Mouse (Mus musculus): ENCODE data around the gene Cela1. TPM values are rescaled to one million over a fixed set of nuclear protein-coding genes. Genes with fewer than 3 reads are reported as not detected.

The Cela1 gene
- polyA plus RNA-seq, 1 experiment from 2014 or later: 6.2 TPM

DNA sequence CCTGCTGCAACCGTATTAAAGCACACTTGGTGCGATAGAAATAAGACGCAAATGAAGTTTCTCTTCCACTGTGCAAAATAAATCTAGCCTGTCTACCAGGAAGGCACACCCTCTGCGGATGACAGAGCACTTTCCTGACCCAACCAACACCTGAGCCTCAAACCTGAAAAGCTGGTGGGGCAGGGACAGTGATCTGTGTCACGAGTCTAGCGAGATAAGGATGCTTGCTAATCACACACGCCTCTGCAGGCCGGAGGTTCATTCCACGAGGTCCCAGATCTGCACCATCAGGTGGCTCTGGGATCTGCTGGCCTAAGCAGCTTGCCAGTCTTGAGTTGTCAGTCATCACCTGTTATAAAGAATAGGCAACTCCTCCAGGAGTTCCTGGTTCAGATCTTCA is 36.1 kb downstream of the Cela1 start:
- no peak for ATAC-seq (ENCODE audit: insufficient number of reproducible peaks, insufficient read depth, low FRiP score, low read depth)
- H3K4me2 ChIP-seq (replicated peaks; ENCODE audit: low read depth, low read length): no peak overlapping the region

DNA sequence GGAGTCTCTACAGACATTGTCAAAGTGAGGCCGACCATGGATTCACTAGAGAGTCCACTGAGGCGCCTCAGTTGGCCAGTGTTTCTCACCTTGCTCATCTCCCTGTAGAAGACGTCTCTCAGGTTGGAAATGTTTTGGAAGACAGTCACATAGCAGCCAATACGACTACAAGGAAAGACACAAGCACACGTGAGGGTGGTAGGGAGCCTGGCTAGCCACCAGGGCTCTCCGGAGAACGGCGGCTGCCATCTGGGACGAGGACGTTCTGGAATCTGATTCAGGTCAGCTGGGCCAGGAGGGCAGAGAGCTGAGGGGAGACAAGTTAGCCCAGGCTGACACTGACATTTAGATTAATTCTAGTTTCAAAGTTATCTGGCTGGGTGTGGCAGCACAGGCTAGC is 37.6 kb downstream of the Cela1 start:
- 82% methylated on average over 10 of the region's 10 CpGs for WGBS
- H3K4me1 ChIP-seq (ENCODE audit: control insufficient read depth, insufficient read depth, low read length): no peaks in the 10 kb centered on the region
- no peak overlapping the region for H3K4me2 ChIP-seq (replicated peaks; ENCODE audit: low read depth, low read length)
- no peaks in the 10 kb centered on the region for H3K9me3 ChIP-seq (ENCODE audit: control insufficient read depth, low read depth, low read length)
- H3K27me3 ChIP-seq (ENCODE audit: control insufficient read depth, insufficient read depth, low read length): no peaks in the 10 kb centered on the region
- no peak overlapping the region for H3K4me3 ChIP-seq (ENCODE audit: low read depth, low read length)
- no peaks in the 10 kb centered on the region for H3K36me3 ChIP-seq (ENCODE audit: control insufficient read depth, insufficient read depth, low read length)
- ATAC-seq (ENCODE audit: insufficient number of reproducible peaks, insufficient read depth, low FRiP score, low read depth): no peak
- no peak overlapping the region for H3K9ac ChIP-seq (replicated peaks; ENCODE audit: low read depth, low read length)
- no peak overlapping the region for H3K27ac ChIP-seq (ENCODE audit: low read length)

More for the DNA sequence above, 36.1 kb downstream of the Cela1 start:
- Histone ChIP-seq H3K9ac (replicated peaks; ENCODE audit: low read depth, low read length) (no peak overlapping the region), H3K9me3 (ENCODE audit: control insufficient read depth, low read depth, low read length) (no peaks in the 10 kb centered on the region), H3K36me3 (ENCODE audit: control insufficient read depth, insufficient read depth, low read length) (no peaks in the 10 kb centered on the region), H3K4me3 (ENCODE audit: low read depth, low read length) (no peak overlapping the region), H3K27me3 (ENCODE audit: control insufficient read depth, insufficient read depth, low read length) (no peaks in the 10 kb centered on the region), H3K27ac (ENCODE audit: low read length) (no peak overlapping the region), H3K4me1 (ENCODE audit: control insufficient read depth, insufficient read depth, low read length) (no peaks in the 10 kb centered on the region)
- 67% methylated on average over 9 of the region's 9 CpGs for WGBS

DNA sequence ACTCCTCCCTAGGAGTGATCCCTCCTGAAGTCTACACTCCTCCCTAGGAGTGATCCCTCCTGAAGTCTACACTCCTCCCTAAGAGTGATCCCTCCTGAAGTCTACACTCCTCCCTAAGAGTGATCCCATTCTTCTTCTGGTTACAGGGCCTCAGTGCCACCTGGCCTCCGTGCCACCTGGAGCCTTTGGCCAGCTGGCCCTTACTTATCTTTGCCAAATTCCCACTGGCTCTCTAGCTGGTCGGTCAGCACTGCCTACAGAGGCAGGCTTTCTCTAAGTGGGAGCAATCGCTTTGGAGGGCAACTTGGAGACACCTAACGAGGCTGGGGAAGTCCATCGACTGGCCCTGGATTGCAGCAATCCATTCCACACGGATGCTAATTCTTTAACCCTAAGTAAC is 41.6 kb downstream of the Cela1 start:
- Histone ChIP-seq H3K36me3 (ENCODE audit: control insufficient read depth, insufficient read depth, low read length) (no peaks in the 10 kb centered on the region), H3K27ac (ENCODE audit: low read length) (no peak overlapping the region), H3K4me2 (replicated peaks; ENCODE audit: low read depth, low read length) (no peak overlapping the region), H3K4me3 (ENCODE audit: low read depth, low read length) (no peak overlapping the region), H3K9ac (replicated peaks; ENCODE audit: low read depth, low read length) (no peak overlapping the region), H3K4me1 (ENCODE audit: control insufficient read depth, insufficient read depth, low read length) (no peaks in the 10 kb centered on the region), H3K27me3 (ENCODE audit: control insufficient read depth, insufficient read depth, low read length) (no peaks in the 10 kb centered on the region), H3K9me3 (ENCODE audit: control insufficient read depth, low read depth, low read length) (no peaks in the 10 kb centered on the region)
- 79% methylated on average over 6 of the region's 6 CpGs for WGBS
- no peak for ATAC-seq (ENCODE audit: insufficient number of reproducible peaks, insufficient read depth, low FRiP score, low read depth)

DNA sequence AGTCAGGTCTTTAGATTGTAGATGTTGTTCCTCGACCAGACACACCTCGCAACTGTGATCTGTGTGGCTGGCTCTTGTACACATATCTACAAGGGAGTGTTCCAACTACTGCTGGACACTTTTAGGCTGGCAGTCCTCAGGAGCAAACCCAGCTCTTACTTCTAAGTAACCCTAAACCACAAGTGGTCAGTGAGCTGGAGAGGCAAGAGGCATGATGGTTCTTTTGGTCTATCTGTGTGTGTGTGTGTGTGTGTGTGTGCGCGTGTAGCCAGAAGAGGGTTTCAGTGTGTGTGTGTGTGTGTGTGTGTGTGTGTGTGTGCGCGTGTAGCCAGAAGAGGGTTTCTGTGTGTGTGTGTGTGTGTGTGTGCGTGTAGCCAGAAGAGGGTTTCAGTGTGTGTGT is 45.3 kb downstream of the Cela1 start:
- no peak overlapping the region for H3K4me3 ChIP-seq (ENCODE audit: low read depth, low read length)
- no peak overlapping the region for H3K9ac ChIP-seq (replicated peaks; ENCODE audit: low read depth, low read length)
- no peak overlapping the region for H3K4me2 ChIP-seq (replicated peaks; ENCODE audit: low read depth, low read length)
- H3K36me3 ChIP-seq (ENCODE audit: control insufficient read depth, insufficient read depth, low read length): no peaks in the 10 kb centered on the region
- peaks cover 6% of the 10 kb centered on the region; the same call in 1 of the 2 replicates for H3K27me3 ChIP-seq (ENCODE audit: control insufficient read depth, insufficient read depth, low read length)
- H3K9me3 ChIP-seq (ENCODE audit: control insufficient read depth, low read depth, low read length): no peaks in the 10 kb centered on the region
- 91% methylated on average over 7 of the region's 7 CpGs for WGBS
- H3K4me1 ChIP-seq (ENCODE audit: control insufficient read depth, insufficient read depth, low read length): no peaks in the 10 kb centered on the region
- H3K27ac ChIP-seq (ENCODE audit: low read length): no peak overlapping the region
- no peak for ATAC-seq (ENCODE audit: insufficient number of reproducible peaks, insufficient read depth, low FRiP score, low read depth)

DNA sequence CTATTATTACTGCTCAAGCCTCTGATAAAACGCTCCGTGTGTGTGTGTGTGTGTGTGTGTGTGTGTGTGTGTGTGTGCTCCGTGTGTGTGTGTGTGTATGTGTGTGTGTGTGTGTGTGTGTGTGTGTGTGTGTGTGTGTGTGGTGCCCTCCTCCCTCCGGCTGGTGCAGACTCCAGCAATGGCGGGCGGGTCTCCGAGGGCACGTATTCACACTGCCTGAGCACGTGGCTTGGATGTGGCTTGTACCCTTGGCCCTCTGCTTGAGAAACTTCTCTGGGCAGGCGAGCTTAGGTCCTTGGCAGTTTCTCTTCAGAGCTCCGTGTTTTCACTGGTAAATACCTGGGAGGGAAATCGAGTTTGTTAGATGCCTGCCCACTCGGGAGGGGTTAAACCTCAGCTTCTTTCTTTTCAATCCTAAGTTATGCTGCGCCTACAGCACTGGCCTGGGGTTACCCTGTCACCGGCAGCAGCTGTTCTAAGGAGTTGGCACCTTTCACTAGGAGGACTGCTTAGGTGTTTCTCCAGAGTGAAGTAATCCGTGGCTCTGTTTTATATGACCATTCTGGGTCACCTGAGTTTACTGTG is 46.4 kb downstream of the Cela1 start:
- no peak overlapping the region for H3K9ac ChIP-seq (replicated peaks; ENCODE audit: low read depth, low read length)
- H3K36me3 ChIP-seq (ENCODE audit: control insufficient read depth, insufficient read depth, low read length): no peaks in the 10 kb centered on the region
- H3K27ac ChIP-seq (ENCODE audit: low read length): no peak overlapping the region
- H3K27me3 ChIP-seq (ENCODE audit: control insufficient read depth, insufficient read depth, low read length): peaks cover 6% of the 10 kb centered on the region; the same call in 1 of the 2 replicates
- no peaks in the 10 kb centered on the region for H3K4me1 ChIP-seq (ENCODE audit: control insufficient read depth, insufficient read depth, low read length)
- no peaks in the 10 kb centered on the region for H3K9me3 ChIP-seq (ENCODE audit: control insufficient read depth, low read depth, low read length)
- ATAC-seq (ENCODE audit: insufficient number of reproducible peaks, insufficient read depth, low FRiP score, low read depth): no peak
- H3K4me3 ChIP-seq (ENCODE audit: low read depth, low read length): no peak overlapping the region
- H3K4me2 ChIP-seq (replicated peaks; ENCODE audit: low read depth, low read length): no peak overlapping the region
- WGBS: 70% methylated on average over 15 of the region's 16 CpGs

DNA sequence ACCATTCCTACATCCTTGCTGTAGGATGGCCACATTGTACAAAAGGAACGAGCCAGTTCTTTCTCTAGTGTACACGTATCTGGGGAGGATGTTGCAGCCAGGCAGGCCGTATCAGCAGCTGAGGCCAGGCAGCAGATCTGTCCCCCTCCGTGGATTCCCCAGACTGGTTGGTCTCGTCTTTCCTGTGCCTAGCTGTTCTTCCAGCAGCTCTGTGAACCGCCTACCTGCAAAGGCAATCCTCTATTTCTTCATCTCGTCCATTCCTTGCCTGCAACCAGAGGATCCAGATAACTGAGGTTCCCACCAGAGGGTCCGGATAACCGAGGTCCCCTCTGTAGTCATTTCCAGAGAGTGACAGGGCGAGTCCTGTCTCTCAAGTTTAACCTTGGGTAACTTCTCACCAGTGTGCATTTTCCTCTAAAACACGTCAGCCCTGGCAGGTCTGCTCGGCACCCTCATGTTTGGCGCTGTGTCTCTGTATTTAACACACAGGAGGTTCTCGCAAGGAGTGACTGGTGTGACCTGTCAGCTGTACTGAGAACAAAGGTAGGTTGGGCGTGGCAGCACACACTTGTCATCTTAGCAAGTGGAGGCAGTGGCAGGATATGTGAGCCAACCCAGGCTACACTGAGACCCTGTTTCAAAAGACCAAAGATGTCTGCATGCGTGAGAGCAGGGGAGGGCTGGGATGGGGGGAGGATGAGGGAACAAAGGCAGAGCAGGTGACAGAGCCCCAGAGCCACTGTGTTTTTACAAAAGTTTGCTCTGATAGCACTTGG is 47.6 kb downstream of the Cela1 start:
- H3K9ac ChIP-seq (replicated peaks; ENCODE audit: low read depth, low read length): no peak overlapping the region
- H3K4me3 ChIP-seq (ENCODE audit: low read depth, low read length): no peak overlapping the region
- H3K4me1 ChIP-seq (ENCODE audit: control insufficient read depth, insufficient read depth, low read length): no peaks in the 10 kb centered on the region
- no peak overlapping the region for H3K27ac ChIP-seq (ENCODE audit: low read length)
- H3K9me3 ChIP-seq (ENCODE audit: control insufficient read depth, low read depth, low read length): no peaks in the 10 kb centered on the region
- 62% methylated on average over 16 of the region's 16 CpGs for WGBS
- peaks cover 9% of the 10 kb centered on the region; the same call in 1 of the 2 replicates for H3K27me3 ChIP-seq (ENCODE audit: control insufficient read depth, insufficient read depth, low read length)
- H3K36me3 ChIP-seq (ENCODE audit: control insufficient read depth, insufficient read depth, low read length): no peaks in the 10 kb centered on the region
- ATAC-seq (ENCODE audit: insufficient number of reproducible peaks, insufficient read depth, low FRiP score, low read depth): no peak
- no peak overlapping the region for H3K4me2 ChIP-seq (replicated peaks; ENCODE audit: low read depth, low read length)

DNA sequence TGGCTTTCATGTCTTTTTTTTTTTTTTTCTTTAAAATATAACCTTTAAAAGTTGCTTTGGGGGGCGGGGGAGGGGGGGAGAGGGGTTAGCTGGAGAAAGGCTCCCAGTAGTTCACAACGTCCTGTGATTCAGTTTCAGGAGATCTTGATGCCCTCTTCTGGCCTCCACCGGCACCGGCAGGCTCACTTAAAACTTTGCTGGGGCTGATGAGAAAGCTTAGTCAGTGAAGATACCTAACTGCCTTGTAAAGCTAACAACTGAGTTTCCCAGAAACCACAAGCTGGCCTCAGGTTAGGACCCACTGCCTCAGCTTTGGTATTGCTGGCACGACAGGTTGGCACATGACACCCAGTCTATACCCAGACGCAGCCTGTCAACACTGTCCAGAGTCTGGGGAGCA is 50.1 kb downstream of the Cela1 start:
- Histone ChIP-seq H3K4me1 (ENCODE audit: control insufficient read depth, insufficient read depth, low read length) (no peaks in the 10 kb centered on the region), H3K9me3 (ENCODE audit: control insufficient read depth, low read depth, low read length) (no peaks in the 10 kb centered on the region), H3K36me3 (ENCODE audit: control insufficient read depth, insufficient read depth, low read length) (no peaks in the 10 kb centered on the region), H3K4me3 (ENCODE audit: low read depth, low read length) (no peak overlapping the region), H3K4me2 (replicated peaks; ENCODE audit: low read depth, low read length) (peak overlapping the region; percentile 88; the same call in 1 of the 2 replicates), H3K27me3 (ENCODE audit: control insufficient read depth, insufficient read depth, low read length) (peaks cover 12% of the 10 kb centered on the region), H3K27ac (ENCODE audit: low read length) (no peak overlapping the region), H3K9ac (replicated peaks; ENCODE audit: low read depth, low read length) (no peak overlapping the region)
- no peak for ATAC-seq (ENCODE audit: insufficient number of reproducible peaks, insufficient read depth, low FRiP score, low read depth)
- WGBS: 18% methylated on average over 6 of the region's 6 CpGs

DNA sequence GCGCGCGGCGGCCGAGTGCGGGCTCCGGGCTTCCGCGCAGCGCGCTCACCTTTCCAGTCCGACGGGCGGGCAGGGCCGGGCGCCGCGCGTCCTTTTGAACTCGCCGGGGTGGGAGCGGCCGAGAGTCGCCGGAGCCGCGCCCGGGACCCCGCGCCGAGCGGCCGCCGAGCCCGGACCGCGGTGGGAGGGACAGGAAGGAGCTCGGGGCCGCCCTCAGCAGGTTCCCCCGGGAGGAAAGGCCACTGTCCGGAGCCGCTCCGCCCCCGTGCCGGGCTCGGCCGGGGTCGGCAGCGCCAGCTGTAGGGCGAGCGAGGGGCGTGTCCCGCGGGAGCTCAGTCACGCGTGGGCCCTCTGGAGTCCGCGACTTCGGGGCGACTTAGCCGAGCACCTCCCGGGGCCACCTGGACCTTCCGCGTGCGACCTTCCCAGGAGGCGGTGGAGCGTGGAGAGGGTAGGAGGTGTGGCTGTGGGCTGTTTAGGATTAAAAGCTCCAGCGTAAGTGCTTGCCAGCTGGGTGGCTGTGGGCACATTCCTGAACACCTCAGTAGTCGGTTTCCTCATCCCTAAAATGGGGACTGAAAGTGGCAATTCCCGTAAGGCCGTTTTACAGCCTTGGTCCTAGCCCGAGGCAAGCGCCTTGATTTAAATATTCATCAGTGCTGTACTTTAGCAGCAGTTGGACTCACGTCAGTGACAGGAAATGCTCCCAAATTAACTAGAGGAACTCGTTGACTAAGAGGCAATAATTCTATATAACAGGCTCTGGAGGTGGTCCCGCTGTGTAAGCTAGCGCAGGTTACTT is 50.8 kb downstream of the Cela1 start, which contains the start of gene Smagp:
Gene Smagp (minus strand): TSS at position 241 of the 802 bp plus-strand sequence.
- no peaks in the 10 kb centered on the region for H3K9me3 ChIP-seq (ENCODE audit: control insufficient read depth, low read depth, low read length)
- H3K4me1 ChIP-seq (ENCODE audit: control insufficient read depth, insufficient read depth, low read length): no peaks in the 10 kb centered on the region
- 0 out of 2 replicates have a peak within 1 kb of the TSS, but pooled peaks have one; percentile 11 for H3K27ac ChIP-seq (ENCODE audit: low read length)
- H3K36me3 ChIP-seq (ENCODE audit: control insufficient read depth, insufficient read depth, low read length): no peaks in the 10 kb centered on the region
- H3K27me3 ChIP-seq (ENCODE audit: control insufficient read depth, insufficient read depth, low read length): peaks cover 12% of the 10 kb centered on the region
- ATAC-seq (ENCODE audit: insufficient number of reproducible peaks, insufficient read depth, low FRiP score, low read depth): peak; percentile 46
- peak within 1 kb of the TSS; percentile 48 for H3K9ac ChIP-seq (replicated peaks; ENCODE audit: low read depth, low read length)
- peak within 1 kb of the TSS; percentile 47 for H3K4me3 ChIP-seq (ENCODE audit: low read depth, low read length)
- H3K4me2 ChIP-seq (replicated peaks; ENCODE audit: low read depth, low read length): peak within 1 kb of the TSS; percentile 88
- under 1% methylated on average over 65 of the region's 77 CpGs for WGBS
